Mouse (Mus musculus) megakaryocyte progenitor cell, adult 5-6 weeks (primary cell): ENCODE measurements around the gene Pin4. TPM values are rescaled to one million over a fixed set of nuclear protein-coding genes. Genes with fewer than 3 reads are reported as not detected.

Experiments
- ATAC-seq: replicated peaks from 2 replicates; pipeline ENCODE4 v1.8.0; 2016; ENCODE audit warnings: mild to moderate bottlenecking, moderate TSS enrichment, inconsistent platforms; ENCODE audit not compliant: poor library complexity
- total RNA-seq, 2 experiments: library from RNA; stranded (forward) in 1 of 2; stranded (reverse) in 1 of 2; fragments of 157-497, 149-512 nt in 1 of 2; fragments of 200-1000 nt in 1 of 2; gene quantifications; 2 replicates each; pipeline versions ENCODE4 v1.2.3 to v1.2.4; 2015 to 2017

Gene Pin4
- total RNA-seq, 2 experiments from 2014 or later, result 54.6 to 102 TPM

GRCm38 (mm10) chrX:102156618-102157422 is 37.6 kb downstream of the Pin4 start, which contains the start of gene Ercc6l:
Ercc6l (minus strand) TSS chrX:102157091.
- peak; percentile 94 for ATAC-seq

DNA sequence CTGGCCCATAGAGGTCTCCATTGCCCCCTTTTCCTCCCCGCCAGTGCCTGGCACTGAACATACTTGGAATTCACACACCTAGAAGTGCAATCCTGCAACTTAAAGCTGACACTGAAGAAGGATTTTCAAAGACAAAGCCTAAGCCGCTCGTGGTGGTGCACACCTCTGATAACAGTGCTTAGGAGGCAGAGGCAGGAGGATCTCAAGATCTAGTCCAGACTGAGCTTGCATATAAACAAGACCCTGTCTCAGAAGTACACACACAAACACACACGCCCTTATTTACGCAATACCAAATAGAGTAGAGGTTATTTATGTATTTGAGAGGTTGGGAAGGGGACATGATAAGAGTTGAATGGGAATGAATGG is 38.2 kb downstream of the Pin4 start:
- peak; percentile 21; the same call in 1 of the 2 replicates for ATAC-seq

GRCm38 (mm10) chrX:102159778-102160177 is 40.5 kb downstream of the Pin4 start:
- ATAC-seq, result no peak

GRCm38 (mm10) chrX:102160528-102160927 is 41.3 kb downstream of the Pin4 start:
- ATAC-seq, result no peak

- peak; percentile 77 for ATAC-seq
Measured at GRCm38 (mm10) chrX:102163096-102163495, 43.8 kb downstream of the Pin4 start.

GRCm38 (mm10) chrX:102163529-102163928 is 44.3 kb downstream of the Pin4 start:
- no peak for ATAC-seq

GRCm38 (mm10) chrX:102166521-102166920 is 47.3 kb downstream of the Pin4 start:
- ATAC-seq, result no peak

DNA sequence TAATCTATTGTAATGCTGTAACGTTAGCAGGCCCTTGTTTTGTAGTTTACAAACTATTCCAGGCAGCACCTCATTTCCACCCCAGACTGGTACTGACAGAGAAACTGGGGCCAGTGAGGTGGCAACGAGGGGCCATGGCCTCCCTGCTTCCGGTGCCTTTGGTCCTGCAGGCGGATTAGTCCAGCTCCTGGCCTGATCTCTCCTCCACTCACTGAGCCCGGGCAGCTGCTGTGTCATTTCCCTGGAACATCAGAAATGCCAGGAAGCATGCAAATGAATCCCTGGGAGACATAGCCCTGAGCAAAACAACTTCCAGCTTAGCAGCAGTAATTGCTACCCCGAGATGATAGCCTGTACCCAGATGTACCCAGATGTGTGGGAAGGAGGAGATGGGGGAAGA is 47.7 kb downstream of the Pin4 start:
- ATAC-seq, result no peak

DNA sequence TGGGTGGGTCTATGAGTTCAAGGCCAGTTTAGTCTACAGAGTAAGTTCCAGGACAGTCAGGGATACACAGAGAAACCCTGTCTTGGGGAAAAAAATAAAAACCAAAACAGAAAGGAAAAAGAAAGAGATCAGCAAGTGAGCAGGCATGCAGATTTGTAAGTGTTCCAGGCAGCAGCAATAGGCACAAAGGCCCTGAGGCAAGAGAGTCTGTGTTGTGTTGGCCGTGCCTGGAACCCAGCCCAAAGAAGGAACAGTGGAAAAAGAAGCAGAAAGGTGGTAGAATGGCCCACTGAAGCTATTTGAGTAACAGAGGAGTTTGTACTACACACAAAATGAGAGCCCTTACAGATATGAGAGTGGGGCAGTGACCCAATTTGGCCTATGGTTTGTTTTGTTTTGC is 50.5 kb downstream of the Pin4 start:
- no peak for ATAC-seq

GRCm38 (mm10) chrX:102170135-102170534 is 50.9 kb downstream of the Pin4 start:
- peak; percentile 79 for ATAC-seq

DNA sequence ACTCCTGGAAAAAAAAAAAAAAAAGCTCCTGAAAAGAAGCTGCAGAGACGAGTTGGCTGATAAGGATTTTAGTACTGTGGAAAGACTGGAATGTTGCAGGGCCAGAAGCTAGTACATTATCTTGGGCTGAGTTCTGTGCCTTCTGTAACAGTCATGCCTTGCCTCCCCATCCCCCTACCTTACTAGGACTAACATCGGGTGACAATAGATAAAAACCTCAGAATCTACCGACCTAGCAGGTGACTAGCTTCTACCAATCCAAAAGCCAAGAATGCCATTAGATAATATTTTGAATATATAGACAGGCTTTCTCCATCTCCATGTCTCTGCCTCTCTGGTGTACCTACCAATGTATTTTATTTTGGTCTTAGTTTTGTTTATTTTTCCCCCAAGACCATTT is 51.7 kb downstream of the Pin4 start:
- ATAC-seq, result peak; percentile 93

DNA sequence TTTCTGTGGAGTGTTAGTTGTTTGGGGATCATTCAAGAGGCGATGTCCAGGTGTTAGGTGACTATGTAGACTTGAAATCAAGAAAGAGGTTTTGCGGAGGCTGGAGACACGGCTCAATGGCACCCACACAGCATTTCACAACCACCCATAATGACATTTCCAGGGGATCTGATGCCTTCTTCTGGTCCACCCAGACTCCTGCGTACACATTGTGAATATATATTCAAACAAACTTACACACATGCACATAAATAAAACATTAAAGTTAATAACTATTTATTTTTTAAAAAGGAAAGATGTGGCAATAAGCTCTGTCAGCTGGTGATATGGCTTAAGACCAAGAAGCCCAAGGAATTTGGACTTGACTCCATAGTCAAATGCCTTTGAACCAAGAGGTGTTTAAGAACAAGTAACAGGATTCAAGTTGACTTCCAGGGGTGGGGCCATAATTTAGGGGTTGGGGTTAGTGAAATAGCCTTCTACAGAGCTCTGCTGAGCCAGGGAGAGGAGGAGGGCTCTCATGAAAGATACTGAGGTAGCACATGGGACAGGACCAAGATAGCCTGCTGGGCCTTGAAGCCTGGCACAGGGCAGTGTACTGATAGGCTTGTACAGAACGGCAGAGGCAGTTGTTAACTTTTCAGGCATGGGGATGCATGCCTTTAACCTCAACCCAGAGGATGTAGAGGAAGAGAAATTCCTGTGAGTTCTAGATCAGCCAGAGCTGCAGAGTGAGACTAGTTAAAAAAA is 56.5 kb downstream of the Pin4 start:
- peak; percentile 74 for ATAC-seq

Other genes with a start within 250 kb of the Pin4 start
- gene Rtl5, start 48.1 kb upstream of the Pin4 start, total RNA-seq (2015), result 0.59 and 0.76 TPM in 2 replicates
- gene Rtl5, start 48.1 kb upstream of the Pin4 start, total RNA-seq (2017), result 1.2 and 2.1 TPM in 2 replicates
- gene Ercc6l, start 37.6 kb downstream of the Pin4 start, total RNA-seq (2015), result 22.3 and 29.5 TPM in 2 replicates
- gene Ercc6l, start 37.6 kb downstream of the Pin4 start, total RNA-seq (2017), result 28.6 and 32.1 TPM in 2 replicates
- gene Rps4x, start 69.9 kb downstream of the Pin4 start, total RNA-seq (2015), result 4,640 and 4,664 TPM in 2 replicates
- 2,298 and 2,758 TPM in 2 replicates for gene Rps4x, start 69.9 kb downstream of the Pin4 start, total RNA-seq (2017)
- not detected in 2 replicates for gene Cited1, start 132.7 kb downstream of the Pin4 start, total RNA-seq (2015)
- not detected in 2 replicates for gene Cited1, start 132.7 kb downstream of the Pin4 start, total RNA-seq (2017)